Comparison of ENCODE assay signal across 9 mouse cellular contexts in genomic region chr4:136248464-136249331, GRCm38 (mm10). TPM values are rescaled to one million over a fixed set of nuclear protein-coding genes. Genes with fewer than 3 reads are reported as not detected.
DNase-seq lines count a peak whose midpoint lies in the region; ATAC-seq and TF ChIP-seq lines count a peak whose summit lies in the region.
"Had no signal": no experiment of that assay in that cellular context is flagged by ENCODE, and none has a peak within 500 bp of the region (broad histone marks: within the 10 kb centered on the region; RNA-seq: fewer than 3 reads in every experiment).

No protein-coding gene starts in this region.

- no peaks in the 10 kb centered on the region for H3K9me3 ChIP-seq in heart, embryonic 10.5 days
- H3K9me3 ChIP-seq in intestine, embryonic 16.5 days (ENCODE audit: control insufficient read depth, low read length) = no peaks in the 10 kb centered on the region
- no peaks in the 10 kb centered on the region for H3K9me3 ChIP-seq in liver, postnatal 0 days (ENCODE audit: low read length)

- TF ChIP-seq CTCF in embryonic fibroblast, embryonic 13.5 days (IDR thresholded peaks at IDR 0.05; ENCODE audit: borderline replicate concordance, insufficient read depth, low read length) = no peak
- no peak for TF ChIP-seq CTCF in liver, postnatal 0 days (IDR thresholded peaks at IDR 0.05; ENCODE audit: low read depth)

- peak overlapping the region; percentile 86 for H3K27ac ChIP-seq in heart, embryonic 10.5 days
- H3K27ac ChIP-seq in embryonic fibroblast, embryonic 13.5 days (ENCODE audit: insufficient read depth, low read length) = no peak overlapping the region
- H3K27ac ChIP-seq in intestine, embryonic 16.5 days (ENCODE audit: low read length) = no peak overlapping the region
- H3K27ac ChIP-seq in liver, postnatal 0 days (ENCODE audit: low read depth) = peak overlapping the region; percentile 51

- H3K4me3 ChIP-seq in heart, embryonic 10.5 days = peak overlapping the region; percentile 74
- H3K4me3 ChIP-seq in embryonic fibroblast, embryonic 13.5 days (ENCODE audit: insufficient read depth, low read length) = peak overlapping the region; percentile 38
- H3K4me3 ChIP-seq in intestine, embryonic 16.5 days (ENCODE audit: low read length) = peak overlapping the region; percentile 63
- peak overlapping the region; percentile 58 for H3K4me3 ChIP-seq in liver, postnatal 0 days (ENCODE audit: low read depth, low read length)

- peaks cover 58% of the 10 kb centered on the region for H3K4me1 ChIP-seq in heart, embryonic 10.5 days
- H3K4me1 ChIP-seq in embryonic fibroblast, embryonic 13.5 days (ENCODE audit: control insufficient read depth, insufficient read depth, low read length) = 0 out of 2 replicates have a peak, but pooled peaks cover 4% of the 10 kb centered on the region
- H3K4me1 ChIP-seq in intestine, embryonic 16.5 days (ENCODE audit: control insufficient read depth, insufficient read depth, low read length) = peaks cover 38% of the 10 kb centered on the region
- peaks cover 17% of the 10 kb centered on the region for H3K4me1 ChIP-seq in liver, postnatal 0 days (ENCODE audit: insufficient read depth)

- peak; percentile 75 for DNase-seq in heart, embryonic 10.5 days (ENCODE audit: low spot score)
- no peak for DNase-seq in heart, postnatal 25 days (ENCODE audit: low spot score)
- DNase-seq in liver, postnatal 0 days = peak; percentile 51
- no peak for DNase-seq in left cerebral cortex, adult 18-20 months (ENCODE audit: low spot score in 2 of 2)
- DNase-seq in cerebellum, adult 8-10 months = no peak
- no peak for DNase-seq in right cerebral cortex, postnatal 10 days (ENCODE audit: low spot score in 2 of 2)

- under 1% methylated on average over 37 of the region's 37 CpGs for WGBS in heart, embryonic 10.5 days
- WGBS in intestine, embryonic 16.5 days = 3% methylated on average over 37 of the region's 37 CpGs
- 1% methylated on average over 34 of the region's 37 CpGs for WGBS in liver, postnatal 0 days (ENCODE audit: insufficient replicate concordance)

- TF ChIP-seq EP300 in liver, postnatal 0 days (IDR thresholded peaks at IDR 0.05; ENCODE audit: low read depth) = no peak

- peaks cover 71% of the 10 kb centered on the region for H3K27me3 ChIP-seq in heart, embryonic 10.5 days (ENCODE audit: insufficient read depth, poor library complexity, severe bottlenecking)
- no peaks in the 10 kb centered on the region for H3K27me3 ChIP-seq in intestine, embryonic 16.5 days (replicated peaks; ENCODE audit: control insufficient read depth, insufficient read depth, low read length)
- peaks cover 46% of the 10 kb centered on the region for H3K27me3 ChIP-seq in liver, postnatal 0 days (ENCODE audit: insufficient read depth, low read length)

- H3K9ac ChIP-seq in intestine, embryonic 16.5 days (ENCODE audit: low read depth, low read length) = peak overlapping the region; percentile 68
- peak overlapping the region; percentile 54 for H3K9ac ChIP-seq in liver, postnatal 0 days (replicated peaks)

- intact Hi-C loops in heart, postnatal 25 days (cut with DNase I) = no loop called here

- peak overlapping the region; percentile 96 for H3K4me2 ChIP-seq in intestine, embryonic 16.5 days (ENCODE audit: low read depth, low read length)
- peak overlapping the region; percentile 82 for H3K4me2 ChIP-seq in liver, postnatal 0 days (ENCODE audit: low read depth, low read length)

- no peaks in the 10 kb centered on the region for H3K36me3 ChIP-seq in heart, embryonic 10.5 days
- H3K36me3 ChIP-seq in intestine, embryonic 16.5 days (ENCODE audit: control insufficient read depth, insufficient read depth, low read length) = no peaks in the 10 kb centered on the region
- 0 out of 2 replicates have a peak, but pooled peaks cover 5% of the 10 kb centered on the region for H3K36me3 ChIP-seq in liver, postnatal 0 days (replicated peaks; ENCODE audit: insufficient read depth, low read length)

- peak; percentile 48 for ATAC-seq in intestine, embryonic 16.5 days
- ATAC-seq in liver, postnatal 0 days = peak; percentile 55

- TF ChIP-seq POLR2A in embryonic fibroblast, embryonic 13.5 days (IDR thresholded peaks at IDR 0.05; ENCODE audit: low read depth, low read length) = no peak

RNA-seq across cellular contexts. Expression of gene Tcea3, which starts 1.2 kb away (rescaled TPM):
- 35.6 and 47.2 TPM in 2 replicates for polyA plus RNA-seq in heart, embryonic 10.5 days (2016; fragmentation: Nextera tagmentation; extraction: Ambion mirVana)
- total RNA-seq in heart, postnatal 25 days (2021) = 100 to 1,000 TPM; 101 to 111 TPM
- 13.1 and 15.6 TPM in 2 replicates for polyA plus RNA-seq in embryonic fibroblast, embryonic 13.5 days (2011; ENCODE audit: insufficient read length, low read depth, missing spikeins)
- 22.9 and 23.3 TPM in 2 replicates for polyA plus RNA-seq in intestine, embryonic 16.5 days (2015; fragmentation: Nextera tagmentation; extraction: Ambion mirVana)
- 37.6 and 41.7 TPM in 2 replicates for polyA plus RNA-seq in liver, postnatal 0 days (2015; fragmentation: Nextera tagmentation; extraction: Ambion mirVana)
- total RNA-seq in left cerebral cortex, adult 18-20 months (2021) = under 1 TPM; 0.49 to 0.77 TPM
- total RNA-seq: CH12.LX had no signal

RNA-seq across cellular contexts. Expression of gene Zfp46, which starts 35.8 kb away (rescaled TPM):
- polyA plus RNA-seq in heart, embryonic 10.5 days (2016; fragmentation: Nextera tagmentation; extraction: Ambion mirVana) = 14.6 and 18.7 TPM in 2 replicates
- total RNA-seq in heart, postnatal 25 days (2021) = 10 to 100 TPM; 39.3 to 54.1 TPM
- 22.4 and 23.2 TPM in 2 replicates for polyA plus RNA-seq in embryonic fibroblast, embryonic 13.5 days (2011; ENCODE audit: insufficient read length, low read depth, missing spikeins)
- polyA plus RNA-seq in intestine, embryonic 16.5 days (2015; fragmentation: Nextera tagmentation; extraction: Ambion mirVana) = 13.6 and 15.0 TPM in 2 replicates
- 1.6 and 1.9 TPM in 2 replicates for polyA plus RNA-seq in liver, postnatal 0 days (2015; fragmentation: Nextera tagmentation; extraction: Ambion mirVana)
- total RNA-seq in left cerebral cortex, adult 18-20 months (2021) = 10 to 100 TPM; 41.5 to 43.6 TPM

RNA-seq across cellular contexts. Expression of gene Asap3, which starts 42.5 kb away (rescaled TPM):
- 3.4 and 3.7 TPM in 2 replicates for polyA plus RNA-seq in heart, embryonic 10.5 days (2016; fragmentation: Nextera tagmentation; extraction: Ambion mirVana)
- total RNA-seq in heart, postnatal 25 days (2021) = 10 to 100 TPM in 1 of 2 experiments, 1 to 10 TPM in 1; 8.7 to 11.8 TPM
- polyA plus RNA-seq in embryonic fibroblast, embryonic 13.5 days (2011; ENCODE audit: insufficient read length, low read depth, missing spikeins) = 7.0 and 8.5 TPM in 2 replicates
- polyA plus RNA-seq in intestine, embryonic 16.5 days (2015; fragmentation: Nextera tagmentation; extraction: Ambion mirVana) = 3.3 and 4.4 TPM in 2 replicates
- polyA plus RNA-seq in liver, postnatal 0 days (2015; fragmentation: Nextera tagmentation; extraction: Ambion mirVana) = 4.5 and 4.8 TPM in 2 replicates
- 1 to 10 TPM; 2.6 to 3.0 TPM for total RNA-seq in left cerebral cortex, adult 18-20 months (2021)

Comparison
In these comparisons a context has a peak if more than half of its experiments do, and no peak if none do; other contexts are left out.
1. DNase-seq: peak in heart, embryonic 10.5 days (single experiment) and liver, postnatal 0 days (single experiment); none in heart, postnatal 25 days (single experiment), left cerebral cortex, adult 18-20 months (0 of 2), cerebellum, adult 8-10 months (single experiment) and right cerebral cortex, postnatal 10 days (0 of 2).
2. H3K27ac ChIP-seq: peak in heart, embryonic 10.5 days (single experiment) and liver, postnatal 0 days (single experiment); none in embryonic fibroblast, embryonic 13.5 days (single experiment) and intestine, embryonic 16.5 days (single experiment).
3. Peak in every context shown above with its lines, with median percentiles within 50 percentile points of each other: H3K4me3 ChIP-seq.